Comparison of ENCODE assay signal across 11 mouse cellular contexts in the genomic region with DNA sequence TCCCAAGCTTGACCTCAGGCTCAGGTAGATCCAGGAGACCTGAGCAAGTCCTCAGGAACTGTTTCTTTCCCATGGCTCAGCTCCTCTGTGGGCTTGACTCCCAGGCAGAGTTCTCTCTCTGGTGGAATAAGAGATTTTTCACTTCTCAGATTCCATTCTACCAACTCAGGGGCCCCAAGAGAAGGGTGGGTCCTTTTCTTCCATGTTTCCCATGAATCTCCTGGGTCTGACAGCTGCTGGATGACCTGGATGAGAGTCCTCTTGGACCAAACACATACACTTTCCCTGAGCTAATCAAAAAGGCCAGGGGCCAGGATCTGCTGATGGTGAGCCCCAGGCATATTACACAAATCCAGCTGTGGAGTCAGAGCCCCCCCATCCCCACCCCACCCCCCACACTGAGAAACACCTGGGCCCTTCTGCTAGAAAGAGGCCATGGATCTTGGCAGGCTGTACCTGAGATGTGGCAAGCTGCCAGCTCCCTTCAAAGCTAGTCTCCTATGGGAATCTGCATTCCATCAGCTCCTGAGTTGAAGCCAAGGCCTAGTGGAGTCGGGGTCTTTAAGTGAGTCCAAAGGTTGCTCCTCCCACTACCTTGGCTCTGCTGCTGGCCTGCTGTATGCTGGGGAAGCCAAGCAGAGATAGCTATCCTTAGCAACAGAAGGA. TPM values are rescaled to one million over a fixed set of nuclear protein-coding genes. Genes with fewer than 3 reads are reported as not detected.
DNase-seq lines count a peak whose midpoint lies in the region; ATAC-seq and TF ChIP-seq lines count a peak whose summit lies in the region.
"Had no signal": no experiment of that assay in that cellular context is flagged by ENCODE, and none has a peak within 500 bp of the region (broad histone marks: within the 10 kb centered on the region; RNA-seq: fewer than 3 reads in every experiment).

No protein-coding gene starts in this region.

- no peaks in the 10 kb centered on the region for H3K36me3 ChIP-seq in kidney, adult 2 months (ENCODE audit: control insufficient read depth, insufficient read depth, low read length)
- no peaks in the 10 kb centered on the region for H3K36me3 ChIP-seq in intestine, postnatal 0 days (ENCODE audit: control insufficient read depth, insufficient read depth)
- H3K36me3 ChIP-seq: hindbrain, embryonic 12.5 days had no signal

- TF ChIP-seq POLR2A in kidney, adult 2 months (IDR thresholded peaks at IDR 0.05; ENCODE audit: low read depth, low read length) = no peak

- 47% methylated on average over 1 of the region's 1 CpGs for WGBS in kidney, adult 2 months
- whole genome bisulfite sequencing in intestine, postnatal 0 days = 27% methylated on average over 1 of the region's 1 CpGs

- no peaks in the 10 kb centered on the region for H3K4me1 ChIP-seq in kidney, adult 2 months (ENCODE audit: control insufficient read depth, insufficient read depth, low read length)
- H3K4me1 ChIP-seq in intestine, postnatal 0 days (replicated peaks; ENCODE audit: control insufficient read depth, insufficient read depth, low read length) = no peaks in the 10 kb centered on the region
- H3K4me1 ChIP-seq: hindbrain, embryonic 12.5 days had no signal

- H3K9ac ChIP-seq in intestine, postnatal 0 days (ENCODE audit: low read depth, low read length) = no peak overlapping the region
- H3K9ac ChIP-seq: hindbrain, embryonic 12.5 days had no signal

- no peaks in the 10 kb centered on the region for H3K27me3 ChIP-seq in kidney, adult 2 months (replicated peaks; ENCODE audit: control insufficient read depth, insufficient read depth, low read length)
- H3K27me3 ChIP-seq in intestine, postnatal 0 days (replicated peaks; ENCODE audit: control insufficient read depth, insufficient read depth, low read length) = no peaks in the 10 kb centered on the region
- H3K27me3 ChIP-seq: hindbrain, embryonic 12.5 days had no signal

- H3K4me3 ChIP-seq in kidney, adult 2 months (ENCODE audit: insufficient read depth, low read depth, low read length) = no peak overlapping the region
- no peak overlapping the region for H3K4me3 ChIP-seq in intestine, postnatal 0 days (ENCODE audit: low read depth, low read length)
- H3K4me3 ChIP-seq: hindbrain, embryonic 12.5 days had no signal

- no peak overlapping the region for H3K4me2 ChIP-seq in intestine, postnatal 0 days (replicated peaks; ENCODE audit: low read depth)
- H3K4me2 ChIP-seq: hindbrain, embryonic 12.5 days had no signal

- DNase-seq in kidney, adult 2 months = peak; percentile 40
- DNase-seq in kidney, adult 9 months = no peak
- peak; percentile 80 to 84 for DNase-seq in cerebellum, postnatal 10 days
- peak; percentile 39 for DNase-seq in lung, postnatal 14 days
- DNase-seq in frontal cortex, postnatal 25 days (ENCODE audit: low spot score in 2 of 2) = no peak
- DNase-seq: thymus, postnatal 4 days had no signal

- ATAC-seq in intestine, postnatal 0 days = peak; percentile 23; the same call in 1 of the 2 replicates
- no peak for ATAC-seq in megakaryocyte progenitor cell, adult 5-6 weeks (replicated peaks; ENCODE audit: poor library complexity)

- no peaks in the 10 kb centered on the region for H3K9me3 ChIP-seq in intestine, postnatal 0 days (ENCODE audit: control insufficient read depth)
- H3K9me3 ChIP-seq: hindbrain, embryonic 12.5 days had no signal

- no peak overlapping the region for H3K27ac ChIP-seq in kidney, adult 2 months (ENCODE audit: insufficient read depth, low read depth, low read length)
- no peak overlapping the region for H3K27ac ChIP-seq in intestine, postnatal 0 days (ENCODE audit: low read depth, low read length)
- H3K27ac ChIP-seq: hindbrain, embryonic 12.5 days had no signal

- no peak for TF ChIP-seq CTCF in kidney, adult 2 months (conservative IDR thresholded peaks at IDR 0.05; ENCODE audit: insufficient read depth, insufficient read length, low read depth, low read length)
- no peak for TF ChIP-seq CTCF in intestine, postnatal 0 days (IDR thresholded peaks at IDR 0.05; ENCODE audit: low read depth)

RNA-seq across cellular contexts. Expression of a gene that starts 17.9 kb away (rescaled TPM):
- not detected in 2 replicates for polyA plus RNA-seq in kidney, adult 2 months (2012; rRNA removed)
- not detected in 2 replicates for polyA plus RNA-seq in intestine, postnatal 0 days (2015; fragmentation: Nextera tagmentation; extraction: Ambion mirVana)
- not detected in 2 replicates for total RNA-seq in megakaryocyte progenitor cell, adult 5-6 weeks (2015)
- not detected in 2 replicates for total RNA-seq in megakaryocyte progenitor cell, adult 5-6 weeks (2017)
- total RNA-seq: liver, adult 2 months; MEL had no signal
- polyA plus RNA-seq: hindbrain, embryonic 12.5 days; liver, adult 2 months had no signal

RNA-seq across cellular contexts. Expression of a gene that starts 31.9 kb away (rescaled TPM):
- 6.5 and 8.9 TPM in 2 replicates for polyA plus RNA-seq in kidney, adult 2 months (2012; rRNA removed)
- polyA plus RNA-seq in intestine, postnatal 0 days (2015; fragmentation: Nextera tagmentation; extraction: Ambion mirVana) = 3.5 and 4.3 TPM in 2 replicates
- not detected in 2 replicates for total RNA-seq in megakaryocyte progenitor cell, adult 5-6 weeks (2015)
- total RNA-seq in megakaryocyte progenitor cell, adult 5-6 weeks (2017) = not detected in 2 replicates
- total RNA-seq: liver, adult 2 months; MEL had no signal

RNA-seq across cellular contexts. Expression of a gene that starts 48.7 kb away (rescaled TPM):
- polyA plus RNA-seq in kidney, adult 2 months (2012; rRNA removed) = 9.5 and 11.7 TPM in 2 replicates
- 7.6 and 8.0 TPM in 2 replicates for polyA plus RNA-seq in intestine, postnatal 0 days (2015; fragmentation: Nextera tagmentation; extraction: Ambion mirVana)
- total RNA-seq in megakaryocyte progenitor cell, adult 5-6 weeks (2015) = 4.7 and 5.7 TPM in 2 replicates
- total RNA-seq in megakaryocyte progenitor cell, adult 5-6 weeks (2017) = 3.5 and 3.7 TPM in 2 replicates

Comparison
In these comparisons a context has a peak if more than half of its experiments do, and no peak if none do; other contexts are left out.
1. DNase-seq: peak in kidney, adult 2 months (single experiment), cerebellum, postnatal 10 days (2 of 2) and lung, postnatal 14 days (single experiment); none in kidney, adult 9 months (single experiment) and frontal cortex, postnatal 25 days (0 of 2).